Mouse (Mus musculus) lung, embryonic 14.5 days (tissue): ENCODE data around the gene Aadat. TPM values are rescaled to one million over a fixed set of nuclear protein-coding genes. Genes with fewer than 3 reads are reported as not detected.
"Not testable (repeated sequence)": the region's sequence is repeated elsewhere in the genome, so short reads cannot be mapped to it uniquely, and the experiment has no call there.

Experiments
- ATAC-seq: fragments of 200-750 bp; cut with Nextera tagmentation; 2 replicates; pipeline ENCODE4 v1.8.0; 2017; ENCODE audit warnings: mild to moderate bottlenecking, moderate TSS enrichment, moderate library complexity; ENCODE audit not compliant: insufficient read depth
- DNase-seq: peaks from one replicate; pipeline ENCODE4 v3.0.0-alpha.2; 2015
- H3K27ac ChIP-seq: fragments of 300-500 bp; sonication (generic); 2 replicates; pipeline ENCODE4 v1.5.1; 2014; ENCODE audit warnings: low read depth, mild to moderate bottlenecking, moderate library complexity
- H3K27me3 ChIP-seq: fragments of 300-500 bp; sonication (generic); 2 replicates; pipeline ENCODE4 v1.6.1; 2014; ENCODE audit warnings: low read length, control low read depth; ENCODE audit not compliant: insufficient read depth
- H3K36me3 ChIP-seq: fragments of 300-500 bp; sonication (generic); 2 replicates; pipeline ENCODE4 v1.6.1; 2014; ENCODE audit warnings: control low read depth; ENCODE audit not compliant: insufficient read depth
- H3K4me1 ChIP-seq: fragments of 300-500 bp; sonication (generic); 2 replicates; pipeline ENCODE4 v1.6.1; 2014; ENCODE audit warnings: antibody characterized with exemption, control low read depth; ENCODE audit not compliant: insufficient read depth
- H3K4me2 ChIP-seq: fragments of 300-500 bp; sonication (generic); 2 replicates; pipeline ENCODE4 v1.6.1; 2014; ENCODE audit warnings: mild to moderate bottlenecking
- H3K4me3 ChIP-seq: fragments of 300-500 bp; sonication (generic); 2 replicates; pipeline ENCODE4 v1.5.1; 2014; ENCODE audit warnings: low read depth, low read length
- H3K9ac ChIP-seq: fragments of 300-500 bp; sonication (generic); 2 replicates; pipeline ENCODE4 v1.6.1; 2014
- H3K9me3 ChIP-seq: fragments of 300-500 bp; sonication (generic); 2 replicates; pipeline ENCODE4 v1.6.1; 2016; ENCODE audit warnings: low read depth, low read length, control low read depth
- CTCF ChIP-seq: IDR thresholded peaks from 2 replicates; pipeline ENCODE4 v1.5.1; 2016; ENCODE audit warnings: antibody characterized with exemption, low read depth
- WGBS: fragments of 180-500 bp; shearing (Covaris S2); extraction: QIAGEN DNeasy Blood & Tissue Kit; methylation state at CpG from one replicate; pipeline ENCODE4 v1.1.7; 2014; 5-methylcytosine and 5-hydroxymethylcytosine counted together
- polyA plus RNA-seq: library from polyadenylated mRNA; unstranded; fragments of >200 nt; fragmentation: Nextera tagmentation; extraction: Ambion mirVana; gene quantifications from 2 replicates; pipeline ENCODE4 v1.2.1, GENCODE M21; 2014

Gene Aadat
- 0.49 and 1.0 TPM in 2 replicates for polyA plus RNA-seq

DNA sequence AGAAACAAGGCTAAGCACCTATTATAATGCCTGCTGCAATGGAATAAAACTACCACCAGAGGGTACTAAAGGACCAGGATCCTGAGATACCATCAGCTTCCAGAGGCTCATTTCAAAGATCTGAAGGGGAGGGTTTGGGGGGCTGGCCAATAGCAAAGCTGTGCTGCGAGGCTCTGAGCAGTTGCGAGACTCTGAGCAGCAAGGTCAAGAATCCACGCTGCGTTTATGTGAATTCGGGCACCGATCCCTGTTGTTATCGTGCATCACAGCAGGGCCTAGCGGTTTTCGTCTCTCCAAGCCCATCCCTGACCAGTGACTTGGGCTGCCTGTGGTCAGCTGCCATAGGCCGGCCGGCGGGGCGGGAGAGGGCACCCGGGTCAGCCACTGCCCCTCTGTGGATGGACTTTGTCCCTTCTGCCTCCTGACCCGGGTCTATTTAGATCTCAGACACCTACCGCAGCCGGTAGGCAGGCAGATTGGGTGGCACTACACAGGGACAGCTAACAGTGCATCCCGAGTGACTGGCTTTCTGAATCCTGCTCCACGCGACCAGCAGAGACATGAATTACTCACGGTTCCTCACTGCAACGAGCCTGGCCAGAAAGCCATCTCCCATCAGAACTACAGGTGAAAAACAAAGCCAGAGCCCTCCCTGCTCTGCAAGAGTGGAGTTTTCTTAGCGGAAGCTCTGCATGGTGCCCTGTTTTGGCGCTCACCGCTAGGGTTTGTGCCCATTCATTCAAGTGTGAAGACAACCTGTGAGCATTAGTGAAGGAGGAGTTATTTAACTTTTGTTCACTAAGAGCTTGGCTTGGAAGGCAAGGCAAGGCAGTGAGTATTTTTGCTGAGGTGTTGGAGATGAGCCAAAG lies at the start of gene Aadat:
Gene Aadat (plus strand): TSS at position 280 of the 869 bp plus-strand sequence.
- TF ChIP-seq CTCF: peak; percentile 89
- DNase-seq (peak; percentile 88), ATAC-seq (peak; percentile 96)
- Histone ChIP-seq H3K27ac (no peak within 1 kb of the TSS), H3K4me2 (peak within 1 kb of the TSS; percentile 88), H3K36me3 (no peaks in the 10 kb centered on the region), H3K4me3 (peak within 1 kb of the TSS; percentile 46), H3K27me3 (no peaks in the 10 kb centered on the region), H3K9me3 (no peaks in the 10 kb centered on the region), H3K9ac (peak within 1 kb of the TSS; percentile 52), H3K4me1 (no peaks in the 10 kb centered on the region)
- 1% methylated on average over 25 of the region's 25 CpGs for WGBS

DNA sequence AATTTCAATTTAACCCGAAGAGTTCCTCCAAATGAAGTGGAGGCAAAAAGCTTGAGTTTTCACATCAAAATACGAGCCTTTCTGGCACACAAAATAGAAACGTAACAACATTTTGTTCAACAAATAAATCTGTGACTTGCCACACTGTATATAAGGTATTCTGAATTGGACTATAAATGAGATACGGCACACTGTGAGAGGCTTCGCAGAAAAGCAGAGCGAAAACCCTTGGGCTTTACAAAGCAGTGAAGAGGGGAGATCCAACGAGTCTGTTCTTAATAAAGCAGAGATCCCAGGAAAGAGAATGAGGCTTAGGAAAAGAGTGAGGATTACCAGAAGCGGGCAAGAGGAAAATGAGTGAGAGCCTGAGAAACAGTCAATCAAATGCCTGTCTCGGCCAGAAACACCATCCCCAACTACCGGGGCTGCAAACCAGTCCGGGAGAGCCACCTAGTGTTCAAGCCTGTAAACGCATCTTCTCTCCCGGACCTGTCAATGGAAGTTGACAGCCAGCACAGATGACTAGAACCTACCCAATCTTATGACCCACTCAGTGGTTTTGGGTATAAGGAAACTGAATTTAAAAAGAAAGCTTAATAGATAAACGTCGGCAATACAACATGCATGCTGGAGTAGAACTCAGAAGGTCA lies 38.9 kb upstream of the Aadat start:
- ATAC-seq (peak; percentile 69; the same call in 1 of the 2 replicates), DNase-seq (peak; percentile 85)
- Histone ChIP-seq H3K9ac (no peak overlapping the region), H3K27me3 (no peaks in the 10 kb centered on the region), H3K27ac (no peak overlapping the region), H3K36me3 (no peaks in the 10 kb centered on the region), H3K4me2 (no peak overlapping the region), H3K9me3 (no peaks in the 10 kb centered on the region), H3K4me1 (no peaks in the 10 kb centered on the region), H3K4me3 (no peak overlapping the region)
- WGBS: 37% methylated on average over 15 of the region's 15 CpGs
- TF ChIP-seq CTCF: peak; percentile 88

DNA sequence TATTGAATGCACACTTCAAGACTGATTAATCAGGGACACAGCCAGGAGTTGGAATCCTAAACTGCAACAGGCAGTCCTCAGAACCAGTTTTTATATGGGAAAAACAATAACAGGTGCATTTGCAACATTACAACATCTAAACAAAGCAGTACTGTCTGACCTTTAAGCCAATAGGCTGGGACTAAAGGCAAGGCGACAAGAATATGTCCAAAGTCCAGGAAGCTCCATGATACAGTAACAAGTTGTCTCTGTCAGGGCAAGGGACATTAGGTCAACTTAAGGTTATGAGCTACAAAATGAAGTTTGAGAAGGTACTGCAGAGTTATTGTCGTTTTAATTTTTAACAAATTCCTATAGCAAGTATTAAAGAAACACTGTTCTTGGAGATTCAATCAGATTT lies 15.6 kb upstream of the Aadat start:
- 71% methylated on average over 2 of the region's 2 CpGs for WGBS
- Histone ChIP-seq H3K36me3 (no peaks in the 10 kb centered on the region), H3K27ac (no peak overlapping the region), H3K27me3 (no peaks in the 10 kb centered on the region), H3K9me3 (no peaks in the 10 kb centered on the region), H3K4me3 (no peak overlapping the region), H3K9ac (no peak overlapping the region), H3K4me1 (no peaks in the 10 kb centered on the region), H3K4me2 (no peak overlapping the region)
- no peak for ATAC-seq
- no peak for DNase-seq
- TF ChIP-seq CTCF: no peak

DNA sequence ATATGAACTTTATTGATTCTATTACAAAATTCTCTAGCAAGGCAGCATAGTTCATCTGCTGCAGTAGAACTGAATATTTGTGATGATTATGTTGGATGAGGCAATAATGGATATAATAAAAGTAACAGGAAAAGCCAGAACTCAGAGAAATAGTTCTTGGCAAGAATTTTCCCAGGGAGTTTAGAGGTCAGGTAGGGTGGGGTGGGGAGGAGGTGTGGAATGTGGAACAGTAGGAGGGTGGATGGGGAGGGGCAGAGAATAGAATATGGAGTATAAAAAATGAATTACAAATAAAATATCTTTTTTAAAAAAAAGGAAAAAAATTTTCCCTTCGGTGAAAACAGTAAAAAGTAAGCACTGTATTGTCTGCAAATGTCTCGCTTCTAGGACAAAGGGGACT lies 13.9 kb upstream of the Aadat start:
- ATAC-seq (no peak), DNase-seq (no peak)
- H3K27ac ChIP-seq: no peak overlapping the region
- H3K4me2 ChIP-seq: no peak overlapping the region
- H3K9me3 ChIP-seq: no peaks in the 10 kb centered on the region
- no peak overlapping the region for H3K9ac ChIP-seq
- no peak for TF ChIP-seq CTCF
- H3K27me3 ChIP-seq: no peaks in the 10 kb centered on the region
- no peaks in the 10 kb centered on the region for H3K4me1 ChIP-seq
- no peak overlapping the region for H3K4me3 ChIP-seq
- WGBS: 87% methylated on average over 2 of the region's 2 CpGs
- H3K36me3 ChIP-seq: no peaks in the 10 kb centered on the region

DNA sequence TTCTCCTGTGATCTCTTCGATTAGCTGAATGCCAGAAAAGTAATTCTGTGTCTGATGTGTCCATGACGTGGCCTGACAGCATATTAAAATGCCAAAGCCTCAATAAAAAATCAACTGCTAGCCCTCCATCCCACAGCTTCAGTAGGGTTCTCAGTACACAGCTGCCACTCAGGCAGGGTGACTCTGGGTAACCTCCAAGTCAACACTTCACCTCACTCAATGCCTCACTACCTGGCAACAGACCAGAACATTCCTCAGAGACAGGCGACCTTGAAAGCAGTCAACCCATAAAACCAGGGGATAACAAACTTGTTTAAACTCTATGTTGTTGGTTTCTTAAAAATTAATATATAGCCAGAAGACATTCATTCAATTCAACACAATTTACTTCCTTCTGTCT lies 13.3 kb upstream of the Aadat start:
- no peak for ATAC-seq
- Histone ChIP-seq H3K4me1 (no peaks in the 10 kb centered on the region), H3K27ac (no peak overlapping the region)

DNA sequence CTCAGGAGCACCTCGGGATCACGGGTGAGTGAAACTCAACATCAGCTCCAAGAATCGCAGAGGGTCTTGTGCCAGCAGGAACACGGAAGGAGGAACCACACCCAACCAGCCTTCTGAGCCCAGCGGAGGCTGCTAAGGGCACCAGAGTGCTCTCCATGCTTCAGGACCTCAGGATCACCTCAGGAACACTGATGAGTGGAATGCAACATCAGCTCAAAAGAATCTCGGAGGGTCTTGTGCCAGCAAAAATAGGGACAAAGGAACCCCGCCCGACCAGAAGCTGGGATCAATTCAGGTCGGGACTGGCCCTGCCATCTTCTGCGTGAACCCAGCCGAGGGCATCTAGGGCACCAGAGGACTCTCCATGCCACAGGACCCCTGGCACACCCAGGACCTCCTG lies 11.1 kb upstream of the Aadat start:
- H3K36me3 ChIP-seq: no peaks in the 10 kb centered on the region
- no peak overlapping the region for H3K4me3 ChIP-seq
- WGBS: 91% methylated on average over 11 of the region's 11 CpGs
- no peak for DNase-seq
- no peak overlapping the region for H3K4me2 ChIP-seq
- H3K4me1 ChIP-seq: no peaks in the 10 kb centered on the region
- no peak overlapping the region for H3K27ac ChIP-seq
- no peaks in the 10 kb centered on the region for H3K9me3 ChIP-seq
- no peak for ATAC-seq
- TF ChIP-seq CTCF: no peak
- no peak overlapping the region for H3K9ac ChIP-seq
- H3K27me3 ChIP-seq: no peaks in the 10 kb centered on the region

More for the DNA sequence above, 13.3 kb upstream of the Aadat start:
- WGBS: 35% methylated on average over 3 of the region's 3 CpGs
- DNase-seq: peak; percentile 32
- no peaks in the 10 kb centered on the region for H3K36me3 ChIP-seq
- TF ChIP-seq CTCF: no peak
- no peak overlapping the region for H3K4me2 ChIP-seq
- no peaks in the 10 kb centered on the region for H3K9me3 ChIP-seq
- no peaks in the 10 kb centered on the region for H3K27me3 ChIP-seq
- no peak overlapping the region for H3K4me3 ChIP-seq
- H3K9ac ChIP-seq: no peak overlapping the region

DNA sequence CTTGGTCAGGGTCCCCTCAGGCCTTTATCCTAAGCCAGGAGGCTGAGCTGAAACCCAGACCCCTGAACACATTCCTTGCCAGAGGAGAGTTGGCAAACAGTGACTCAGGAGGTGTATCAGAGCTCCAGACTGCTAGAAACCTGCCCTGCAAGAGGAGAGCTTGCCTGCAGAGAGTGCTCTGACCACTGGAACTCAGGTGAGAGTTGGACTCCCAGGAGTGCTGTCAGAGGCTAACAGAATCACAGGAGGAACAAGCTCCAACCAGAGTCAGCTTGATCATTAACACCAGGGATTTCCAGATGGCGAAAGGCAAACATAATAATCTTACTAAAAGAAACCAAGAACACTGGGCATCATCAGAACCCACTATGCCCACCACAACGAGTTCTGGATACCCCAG lies 10.7 kb upstream of the Aadat start:
- H3K9me3 ChIP-seq, DNase-seq, ATAC-seq, H3K27me3 ChIP-seq, H3K27ac ChIP-seq, H3K4me2 ChIP-seq, H3K4me1 ChIP-seq, H3K9ac ChIP-seq, H3K36me3 ChIP-seq, H3K4me3 ChIP-seq: not testable (repeated sequence)
- WGBS: 76% methylated on average over 2 of the region's 2 CpGs
